Mouse (Mus musculus): ENCODE results near the gene Meioc. TPM values are rescaled to one million over a fixed set of nuclear protein-coding genes. Genes with fewer than 3 reads are reported as not detected.
A peak's percentile ranks its signal among the peaks of the same experiment; 100 is the strongest.
"Not testable (repeated sequence)": the region's sequence is repeated elsewhere in the genome, so short reads cannot be mapped to it uniquely, and the experiment has no call there.

Meioc gene
- total RNA-seq, 2 experiments from 2014 or later: not detected

GRCm38 (mm10) chr11:102665151-102665550, 1.6 kb downstream of the Meioc start:
- no peak for ATAC-seq (replicated peaks; ENCODE audit: poor library complexity, severe bottlenecking)

- no peak for ATAC-seq (replicated peaks; ENCODE audit: poor library complexity, severe bottlenecking)
Measured at GRCm38 (mm10) chr11:102665637-102666435, 2.3 kb downstream of the Meioc start.

GRCm38 (mm10) chr11:102690162-102690561, 26.6 kb downstream of the Meioc start:
- peak; percentile 59 for ATAC-seq (replicated peaks; ENCODE audit: poor library complexity, severe bottlenecking)

- no peak for ATAC-seq (replicated peaks; ENCODE audit: poor library complexity, severe bottlenecking)
Measured at GRCm38 (mm10) chr11:102695289-102695688, 31.8 kb downstream of the Meioc start.

GRCm38 (mm10) chr11:102697338-102698017, 34.0 kb downstream of the Meioc start, which contains the start of gene Ccdc43:
TSS of gene Ccdc43 (minus strand) at chr11:102697782.
- ATAC-seq (replicated peaks; ENCODE audit: poor library complexity, severe bottlenecking): peak; percentile 100

GRCm38 (mm10) chr11:102698018-102698476, 34.5 kb downstream of the Meioc start:
- ATAC-seq (replicated peaks; ENCODE audit: poor library complexity, severe bottlenecking): 0 out of 2 replicates have a peak, but pooled peaks have one; percentile 41

GRCm38 (mm10) chr11:102702206-102702605, 38.7 kb downstream of the Meioc start:
- not testable (repeated sequence) for ATAC-seq (replicated peaks; ENCODE audit: poor library complexity, severe bottlenecking)

- no peak for ATAC-seq (replicated peaks; ENCODE audit: poor library complexity, severe bottlenecking)
Measured at GRCm38 (mm10) chr11:102712411-102712810, 48.9 kb downstream of the Meioc start.

- ATAC-seq (replicated peaks; ENCODE audit: poor library complexity, severe bottlenecking): not testable (repeated sequence)
Measured at GRCm38 (mm10) chr11:102714578-102714977, 51.1 kb downstream of the Meioc start.

GRCm38 (mm10) chr11:102716135-102716534, 52.6 kb downstream of the Meioc start:
- no peak for ATAC-seq (replicated peaks; ENCODE audit: poor library complexity, severe bottlenecking)

- no peak for ATAC-seq (replicated peaks; ENCODE audit: poor library complexity, severe bottlenecking)
Measured at GRCm38 (mm10) chr11:102725574-102725973, 62.1 kb downstream of the Meioc start.

- ATAC-seq (replicated peaks; ENCODE audit: poor library complexity, severe bottlenecking): peak; percentile 59
Measured at GRCm38 (mm10) chr11:102728614-102729013, 65.1 kb downstream of the Meioc start.

GRCm38 (mm10) chr11:102729835-102730234, 66.3 kb downstream of the Meioc start:
- no peak for ATAC-seq (replicated peaks; ENCODE audit: poor library complexity, severe bottlenecking)

GRCm38 (mm10) chr11:102731366-102731765, 67.8 kb downstream of the Meioc start:
- ATAC-seq (replicated peaks; ENCODE audit: poor library complexity, severe bottlenecking): no peak

Other genes starting within 250 kb of the Meioc start
- gene Grn, start 233.4 kb upstream of the Meioc start, total RNA-seq (2014; fragmentation: Nextera tagmentation): 110 and 152 TPM in 2 replicates
- 38.6 and 48.3 TPM in 2 replicates for gene Grn, start 233.4 kb upstream of the Meioc start, total RNA-seq (2017)
- gene Fam171a2, start 216.0 kb upstream of the Meioc start, total RNA-seq (2014; fragmentation: Nextera tagmentation): not detected in 2 replicates
- gene Fam171a2, start 216.0 kb upstream of the Meioc start, total RNA-seq (2017): not detected in 2 replicates
- gene Itga2b, start 193.6 kb upstream of the Meioc start, total RNA-seq (2014; fragmentation: Nextera tagmentation): 12.4 and 17.1 TPM in 2 replicates
- gene Itga2b, start 193.6 kb upstream of the Meioc start, total RNA-seq (2017): 14.4 and 14.7 TPM in 2 replicates
- gene Gpatch8, start 107.3 kb upstream of the Meioc start, total RNA-seq (2014; fragmentation: Nextera tagmentation): 29.3 and 46.4 TPM in 2 replicates
- gene Gpatch8, start 107.3 kb upstream of the Meioc start, total RNA-seq (2017): 19.7 and 21.3 TPM in 2 replicates
- gene Gm11627, start 84.3 kb upstream of the Meioc start, total RNA-seq (2014; fragmentation: Nextera tagmentation): not detected in 2 replicates
- not detected in 2 replicates for gene Gm11627, start 84.3 kb upstream of the Meioc start, total RNA-seq (2017)
- gene Fzd2, start 59.3 kb upstream of the Meioc start, total RNA-seq (2014; fragmentation: Nextera tagmentation): not detected in 2 replicates
- not detected in 2 replicates for gene Fzd2, start 59.3 kb upstream of the Meioc start, total RNA-seq (2017)
- gene Ccdc43, start 34.1 kb downstream of the Meioc start, total RNA-seq (2014; fragmentation: Nextera tagmentation): 15.5 and 16.9 TPM in 2 replicates
- gene Ccdc43, start 34.1 kb downstream of the Meioc start, total RNA-seq (2017): 33.5 and 42.8 TPM in 2 replicates
- gene Adam11, start 97.7 kb downstream of the Meioc start, total RNA-seq (2014; fragmentation: Nextera tagmentation): 9.4 TPM in 1 of 2 replicates, not detected in the other
- 0.17 TPM in 1 of 2 replicates, not detected in the other for gene Adam11, start 97.7 kb downstream of the Meioc start, total RNA-seq (2017)
- not detected in 2 replicates for gene Gjc1, start 156.0 kb downstream of the Meioc start, total RNA-seq (2014; fragmentation: Nextera tagmentation)
- gene Gjc1, start 156.0 kb downstream of the Meioc start, total RNA-seq (2017): not detected in 2 replicates
- not detected in 2 replicates for gene Higd1b, start 172.1 kb downstream of the Meioc start, total RNA-seq (2014; fragmentation: Nextera tagmentation)
- gene Higd1b, start 172.1 kb downstream of the Meioc start, total RNA-seq (2017): not detected in 2 replicates
- 158 and 236 TPM in 2 replicates for gene Eftud2, start 217.3 kb downstream of the Meioc start, total RNA-seq (2014; fragmentation: Nextera tagmentation)
- 175 and 193 TPM in 2 replicates for gene Eftud2, start 217.3 kb downstream of the Meioc start, total RNA-seq (2017)
- not detected in 2 replicates for gene Ccdc103, start 217.5 kb downstream of the Meioc start, total RNA-seq (2014; fragmentation: Nextera tagmentation)
- gene Ccdc103, start 217.5 kb downstream of the Meioc start, total RNA-seq (2017): not detected in 2 replicates
- gene Fam187a, start 221.5 kb downstream of the Meioc start, total RNA-seq (2014; fragmentation: Nextera tagmentation): not detected in 2 replicates
- gene Fam187a, start 221.5 kb downstream of the Meioc start, total RNA-seq (2017): not detected in 2 replicates
- gene Gfap, start 237.2 kb downstream of the Meioc start, total RNA-seq (2014; fragmentation: Nextera tagmentation): not detected in 2 replicates
- gene Gfap, start 237.2 kb downstream of the Meioc start, total RNA-seq (2017): not detected in 2 replicates